Mouse (Mus musculus) intestine, embryonic 15.5 days (tissue): Measurements from ENCODE around the gene Sulf2. TPM values are rescaled to one million over a fixed set of nuclear protein-coding genes. Genes with fewer than 3 reads are reported as not detected.
A peak's percentile ranks its signal among the peaks of the same experiment; 100 is the strongest.

Experiments
- ATAC-seq: fragments of 200-750 bp; cut with Nextera tagmentation; 2 replicates; pipeline ENCODE4 v1.8.0; 2017; ENCODE audit warnings: moderate TSS enrichment, moderate library complexity
- H3K27ac ChIP-seq: fragments of 300-500 bp; sonication (generic); 2 replicates; pipeline ENCODE4 v1.5.1; 2015; ENCODE audit warnings: mild to moderate bottlenecking, inconsistent platforms
- H3K27me3 ChIP-seq: fragments of 300-500 bp; sonication (generic); replicated peaks from 2 replicates; pipeline ENCODE4 v1.6.1; 2015; ENCODE audit warnings: inconsistent platforms
- H3K36me3 ChIP-seq: fragments of 300-500 bp; sonication (generic); 2 replicates; pipeline ENCODE4 v1.6.1; 2015; ENCODE audit warnings: inconsistent platforms
- H3K4me1 ChIP-seq: fragments of 300-500 bp; sonication (generic); replicated peaks from 2 replicates; pipeline ENCODE4 v1.6.1; 2015; ENCODE audit warnings: inconsistent platforms
- H3K4me2 ChIP-seq: fragments of 300-500 bp; sonication (generic); replicated peaks from 2 replicates; pipeline ENCODE4 v1.6.1; 2015; ENCODE audit warnings: mild to moderate bottlenecking, inconsistent platforms
- H3K4me3 ChIP-seq: fragments of 300-500 bp; sonication (generic); replicated peaks from 2 replicates; pipeline ENCODE4 v1.5.1; 2015; ENCODE audit warnings: inconsistent platforms
- H3K9ac ChIP-seq: fragments of 300-500 bp; sonication (generic); 2 replicates; pipeline ENCODE4 v1.6.1; 2015; ENCODE audit warnings: inconsistent platforms
- H3K9me3 ChIP-seq: fragments of 300-500 bp; sonication (generic); 2 replicates; pipeline ENCODE4 v1.6.1; 2016; ENCODE audit warnings: inconsistent platforms
- WGBS: fragments of 180-500 bp; shearing (Covaris S2); methylation state at CpG from one replicate; pipeline ENCODE4 v1.1.7; 2015; 5-methylcytosine and 5-hydroxymethylcytosine counted together
- polyA plus RNA-seq: library from polyadenylated mRNA; unstranded; fragments of >200 nt; fragmentation: Nextera tagmentation; extraction: Ambion mirVana; gene quantifications from 2 replicates; pipeline ENCODE4 v1.2.1, GENCODE M21; 2015

Gene Sulf2
- polyA plus RNA-seq, 1 experiment from 2014 or later: 106 TPM

DNA sequence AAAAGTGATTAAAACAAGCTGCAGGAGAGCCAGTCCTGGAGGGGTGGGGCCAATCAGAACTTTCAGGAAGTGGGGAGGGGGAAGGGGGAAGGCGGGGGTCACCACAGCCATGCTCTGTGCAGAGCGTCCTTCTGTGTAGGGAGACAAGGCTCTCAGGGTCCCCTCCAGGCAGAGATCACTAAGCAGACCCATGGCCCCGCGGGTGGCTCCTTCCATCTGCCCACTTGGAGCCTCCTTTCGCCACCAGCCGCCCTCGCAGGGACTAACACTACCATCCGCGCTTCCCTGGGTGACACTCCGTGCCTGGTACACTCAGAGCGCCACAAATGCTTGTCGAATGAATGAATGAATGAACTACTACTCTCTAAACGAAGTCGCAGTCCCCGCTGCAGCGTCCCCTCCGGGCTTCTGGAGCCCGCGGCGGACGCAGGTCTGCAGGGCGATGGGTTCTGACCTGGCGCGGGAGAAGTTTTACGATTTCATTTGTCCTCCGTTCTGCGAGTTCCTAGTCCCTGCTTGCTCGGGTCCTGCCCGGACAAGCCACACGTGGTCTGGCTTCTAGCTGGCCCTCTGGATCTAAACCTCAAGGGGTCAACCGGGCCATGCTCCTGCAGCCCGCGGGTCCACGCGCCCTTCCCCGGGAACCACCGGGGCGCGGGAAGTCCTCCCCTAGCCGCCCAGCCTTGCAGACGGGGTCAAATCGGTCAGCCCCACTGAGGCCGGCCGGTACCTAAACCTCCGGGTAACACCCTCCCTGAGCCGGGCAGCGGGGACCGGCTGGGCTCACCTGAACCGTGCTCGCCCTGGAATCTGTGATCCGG is 1.4 kb downstream of the Sulf2 start:
- peak overlapping the region; percentile 82 for H3K4me3 ChIP-seq
- ATAC-seq: peak; percentile 16; the same call in 1 of the 2 replicates
- 0% methylated on average over 51 of the region's 51 CpGs for WGBS
- no peaks in the 10 kb centered on the region for H3K27me3 ChIP-seq
- peak overlapping the region; percentile 91 for H3K9ac ChIP-seq
- peak overlapping the region; percentile 94 for H3K27ac ChIP-seq
- peak overlapping the region; percentile 95 for H3K4me2 ChIP-seq
- H3K36me3 ChIP-seq: no peaks in the 10 kb centered on the region
- H3K4me1 ChIP-seq: peaks cover 62% of the 10 kb centered on the region
- no peaks in the 10 kb centered on the region for H3K9me3 ChIP-seq

DNA sequence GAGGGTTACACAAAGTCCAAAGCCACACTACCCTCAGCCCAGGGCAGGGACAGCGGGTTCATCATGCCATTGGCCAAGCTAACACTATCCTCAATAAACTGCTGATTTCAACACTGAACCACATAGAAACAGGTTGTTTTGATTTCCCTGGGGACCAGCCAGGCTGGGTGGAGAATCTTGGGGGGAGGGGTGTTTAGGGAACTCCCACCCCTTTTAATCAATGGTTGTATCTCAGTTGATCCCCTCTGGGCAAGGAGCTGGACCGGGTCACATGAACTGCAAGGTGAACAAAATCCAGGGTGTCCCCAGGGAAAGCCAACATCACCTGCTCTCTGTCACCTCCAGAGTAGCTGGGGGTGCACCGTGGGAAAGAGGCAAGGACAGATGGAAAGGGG is 2.1 kb downstream of the Sulf2 start:
- H3K4me1 ChIP-seq: peaks cover 68% of the 10 kb centered on the region
- 34% methylated on average over 3 of the region's 3 CpGs for WGBS
- ATAC-seq: no peak
- H3K9ac ChIP-seq: peak overlapping the region; percentile 91
- no peaks in the 10 kb centered on the region for H3K27me3 ChIP-seq
- peak overlapping the region; percentile 95 for H3K4me2 ChIP-seq
- no peaks in the 10 kb centered on the region for H3K9me3 ChIP-seq
- H3K36me3 ChIP-seq: no peaks in the 10 kb centered on the region
- peak overlapping the region; percentile 82 for H3K4me3 ChIP-seq
- H3K27ac ChIP-seq: peak overlapping the region; percentile 94

DNA sequence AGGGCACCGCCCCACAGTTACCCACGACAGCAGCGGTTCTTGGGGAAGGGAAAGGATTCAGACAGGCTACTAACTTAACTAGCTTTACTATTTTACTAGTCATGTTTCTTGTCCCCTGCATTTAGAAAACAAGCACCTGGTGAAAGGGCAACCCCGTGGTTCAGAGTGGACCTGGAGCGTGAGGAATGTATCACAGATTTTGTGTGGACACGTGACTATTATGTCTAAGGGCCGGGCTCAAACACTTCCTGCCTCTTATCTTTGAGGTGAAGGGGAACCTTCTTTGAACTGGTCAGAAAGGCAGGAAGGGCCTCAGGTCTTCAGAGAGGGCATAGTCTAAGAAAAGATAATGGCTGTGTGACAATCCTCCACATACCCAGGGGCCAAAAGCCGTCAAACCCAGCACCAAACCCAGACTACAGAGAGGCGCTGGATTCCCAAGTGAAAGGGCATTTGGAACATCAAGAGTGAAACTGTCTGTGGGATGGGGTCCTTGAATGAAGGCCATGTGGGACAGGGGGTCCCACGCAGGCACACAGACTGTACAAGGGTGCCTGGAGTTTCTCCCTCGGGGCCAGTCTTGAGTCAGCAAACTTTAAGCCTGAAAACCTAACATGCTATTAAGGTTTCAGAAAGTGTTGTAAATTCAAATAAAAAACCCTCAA is 2.6 kb downstream of the Sulf2 start:
- H3K27ac ChIP-seq: peak overlapping the region; percentile 94
- no peaks in the 10 kb centered on the region for H3K27me3 ChIP-seq
- H3K36me3 ChIP-seq: no peaks in the 10 kb centered on the region
- H3K4me1 ChIP-seq: peaks cover 69% of the 10 kb centered on the region
- peak; percentile 32 for ATAC-seq
- no peaks in the 10 kb centered on the region for H3K9me3 ChIP-seq
- peak overlapping the region; percentile 95 for H3K4me2 ChIP-seq
- 56% methylated on average over 11 of the region's 11 CpGs for WGBS
- H3K9ac ChIP-seq: 0 out of 2 replicates have a peak overlapping the region, but pooled peaks have one; percentile 5
- peak overlapping the region; percentile 82 for H3K4me3 ChIP-seq

DNA sequence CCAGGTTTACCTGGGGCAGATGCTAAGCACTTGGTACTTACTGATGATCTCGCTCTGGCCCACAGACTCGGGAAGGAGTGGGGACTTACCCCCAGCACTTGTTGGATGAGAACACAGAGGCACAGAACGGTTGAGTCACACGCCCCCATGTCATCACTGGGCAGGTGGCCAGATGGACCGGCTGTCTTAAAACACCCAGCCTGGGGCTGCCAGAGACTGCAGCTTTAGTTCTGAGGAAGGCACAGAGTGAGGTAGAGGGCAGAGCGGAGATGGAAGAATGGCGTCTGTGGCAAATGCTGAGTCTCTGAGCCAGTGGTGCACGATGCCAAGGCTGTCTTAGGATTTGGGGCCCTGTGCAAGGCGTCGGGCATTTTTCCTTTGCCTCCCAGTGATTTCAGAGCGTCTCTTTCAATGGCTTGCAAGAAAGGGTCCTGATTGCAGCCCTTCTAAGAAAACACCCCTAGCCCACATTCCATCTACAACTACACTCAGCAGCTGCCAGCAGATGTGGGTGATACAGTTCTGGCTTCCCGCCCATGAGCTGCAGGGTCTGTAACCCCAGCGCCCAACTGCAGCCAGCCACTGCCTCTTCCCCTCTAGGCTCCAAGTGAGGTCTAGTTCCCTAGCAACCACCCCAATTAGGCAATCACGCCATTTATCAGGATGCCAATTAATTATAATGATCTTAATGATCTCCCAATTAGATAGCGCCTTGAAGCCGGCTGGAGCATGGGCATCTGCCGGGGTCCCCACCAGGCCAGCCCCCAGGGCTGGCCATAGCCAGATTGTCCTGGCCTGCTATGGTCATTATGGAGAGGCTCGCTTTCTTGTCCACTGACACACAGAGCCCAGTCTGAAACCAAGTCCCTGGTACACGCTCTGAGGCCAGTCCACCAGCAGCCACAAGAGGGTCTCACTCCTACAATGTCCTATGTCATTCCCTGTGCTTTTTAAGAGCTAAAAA is 3.7 kb downstream of the Sulf2 start:
- Histone ChIP-seq H3K4me3 (no peak overlapping the region), H3K36me3 (no peaks in the 10 kb centered on the region), H3K4me2 (peak overlapping the region; percentile 95), H3K27ac (peak overlapping the region; percentile 52), H3K27me3 (no peaks in the 10 kb centered on the region), H3K4me1 (peaks cover 74% of the 10 kb centered on the region), H3K9ac (peak overlapping the region; percentile 23; the same call in 1 of the 2 replicates), H3K9me3 (no peaks in the 10 kb centered on the region)
- ATAC-seq: no peak
- WGBS: 57% methylated on average over 19 of the region's 19 CpGs

DNA sequence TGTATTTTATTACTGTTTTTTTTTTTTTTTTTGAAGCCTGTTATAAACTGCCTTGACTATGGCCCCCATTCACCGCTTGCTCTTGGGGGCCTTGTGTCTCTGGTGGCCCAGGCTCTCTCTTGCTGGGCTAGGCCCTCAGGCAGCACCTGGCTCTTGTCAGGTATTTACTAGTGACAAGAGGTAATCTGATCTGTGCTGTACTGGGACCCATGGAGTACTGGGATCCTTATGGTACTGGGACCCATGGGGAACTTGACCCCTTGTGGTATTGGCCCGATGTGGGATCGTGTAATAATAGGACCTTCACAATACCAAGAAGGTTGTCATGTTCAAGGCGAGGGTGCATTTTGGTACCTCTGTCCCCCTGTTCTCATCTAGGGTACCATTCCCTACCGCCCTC is 4.9 kb downstream of the Sulf2 start:
- Histone ChIP-seq H3K4me3 (no peak overlapping the region), H3K9me3 (no peaks in the 10 kb centered on the region), H3K27ac (no peak overlapping the region), H3K4me1 (peaks cover 77% of the 10 kb centered on the region), H3K27me3 (no peaks in the 10 kb centered on the region), H3K36me3 (no peaks in the 10 kb centered on the region), H3K4me2 (no peak overlapping the region), H3K9ac (no peak overlapping the region)
- WGBS: 91% methylated on average over 5 of the region's 5 CpGs
- ATAC-seq: no peak

DNA sequence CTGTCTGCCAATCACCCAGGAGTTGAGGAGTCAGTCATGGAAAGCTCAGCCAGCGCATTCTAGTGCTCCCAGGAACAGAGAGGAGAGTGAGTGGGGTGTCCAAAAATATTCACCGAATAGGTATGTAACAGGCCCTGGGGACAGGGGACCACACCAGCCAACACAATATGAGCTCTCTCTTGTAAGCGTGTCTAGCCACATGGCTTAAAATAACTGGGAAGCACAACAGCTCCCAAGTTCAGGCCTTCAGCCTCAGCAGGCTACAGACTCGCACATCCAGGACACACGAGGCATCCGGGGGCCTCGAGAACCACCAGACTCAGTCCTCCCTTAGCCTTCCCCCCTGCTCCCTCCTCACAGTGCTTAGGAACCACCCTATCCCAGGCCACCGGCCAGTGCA is 6.0 kb downstream of the Sulf2 start:
- H3K4me1 ChIP-seq: peaks cover 85% of the 10 kb centered on the region
- H3K9me3 ChIP-seq: no peaks in the 10 kb centered on the region
- H3K9ac ChIP-seq: peak overlapping the region; percentile 21; the same call in 1 of the 2 replicates
- no peak for ATAC-seq
- H3K27me3 ChIP-seq: no peaks in the 10 kb centered on the region
- peak overlapping the region; percentile 75; the same call in 1 of the 2 replicates for H3K27ac ChIP-seq
- WGBS: 76% methylated on average over 8 of the region's 8 CpGs
- H3K36me3 ChIP-seq: no peaks in the 10 kb centered on the region
- no peak overlapping the region for H3K4me2 ChIP-seq
- H3K4me3 ChIP-seq: no peak overlapping the region

DNA sequence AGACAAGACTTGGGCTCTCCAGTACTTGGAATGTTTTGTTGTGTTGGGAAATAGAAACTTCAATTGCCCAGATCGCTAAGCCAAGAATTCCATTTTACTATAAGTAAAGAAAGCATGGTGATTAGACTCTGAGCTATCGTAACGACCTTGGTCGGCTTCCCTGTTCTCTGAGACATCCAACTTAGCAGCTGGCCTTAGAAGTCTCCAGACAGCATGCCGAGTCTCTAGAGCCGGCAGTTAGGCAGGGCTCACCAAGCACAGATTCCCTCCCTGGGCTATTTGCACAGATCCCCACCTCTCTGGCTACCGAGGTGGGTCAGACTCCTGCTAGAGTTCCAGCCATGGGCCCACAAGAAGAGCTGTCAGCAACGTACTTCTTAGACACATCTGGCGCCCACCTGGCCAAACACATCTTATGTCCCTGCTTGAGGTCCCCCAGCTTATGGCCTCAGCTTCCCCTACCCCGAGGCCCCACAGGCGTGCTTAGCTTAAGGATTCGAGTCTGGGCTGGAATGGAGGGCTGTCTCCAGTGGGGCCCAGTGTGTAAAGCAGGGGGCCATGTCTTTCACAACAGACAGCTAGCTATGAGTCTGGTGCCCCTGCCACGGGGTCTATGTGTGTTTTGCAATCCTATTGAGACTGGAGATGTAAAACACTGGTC is 6.7 kb downstream of the Sulf2 start:
- peak overlapping the region; percentile 75 for H3K27ac ChIP-seq
- no peaks in the 10 kb centered on the region for H3K36me3 ChIP-seq
- 0 out of 2 replicates have a peak, but pooled peaks have one; percentile 16 for ATAC-seq
- 24% methylated on average over 13 of the region's 13 CpGs for WGBS
- H3K4me2 ChIP-seq: peak overlapping the region; percentile 33
- peak overlapping the region; percentile 5; the same call in 1 of the 2 replicates for H3K9ac ChIP-seq
- H3K4me1 ChIP-seq: peaks cover 87% of the 10 kb centered on the region
- no peaks in the 10 kb centered on the region for H3K9me3 ChIP-seq
- H3K4me3 ChIP-seq: no peak overlapping the region
- no peaks in the 10 kb centered on the region for H3K27me3 ChIP-seq

DNA sequence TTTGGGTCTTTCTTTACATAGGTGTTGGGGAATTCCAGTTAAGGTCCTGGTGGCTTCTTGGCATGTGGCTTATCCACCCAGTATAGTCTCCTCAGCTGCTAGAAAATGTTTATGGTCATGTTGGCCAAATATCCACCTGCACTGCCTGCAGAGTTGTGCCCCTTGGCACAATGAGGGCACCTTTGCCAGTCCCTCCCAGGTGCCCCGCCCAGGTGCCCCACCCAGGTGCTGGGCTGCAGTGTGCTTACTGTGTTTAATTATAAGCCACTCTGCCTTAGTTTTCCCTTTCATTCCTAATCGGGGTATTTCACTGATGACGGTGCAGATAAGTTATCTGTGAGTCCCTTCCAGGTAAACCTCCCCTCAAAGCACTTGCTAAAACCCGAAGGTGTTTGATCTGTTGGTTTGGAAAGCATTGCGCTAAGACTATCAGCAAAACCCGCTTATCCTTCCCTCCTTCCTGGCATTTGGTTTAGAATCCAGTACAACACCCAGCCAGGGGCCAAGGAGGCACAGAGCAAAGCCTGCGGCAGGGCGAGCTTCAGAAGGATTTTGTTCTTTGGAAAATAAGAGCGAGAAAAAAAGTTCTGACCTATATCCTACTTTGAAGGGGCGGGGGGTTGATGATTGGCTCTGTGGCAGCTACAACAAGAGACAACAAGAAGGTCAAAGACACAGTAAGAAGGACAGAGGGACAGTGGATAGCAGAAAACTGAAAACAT is 7.4 kb downstream of the Sulf2 start:
- ATAC-seq: no peak
- peak overlapping the region; percentile 75; the same call in 1 of the 2 replicates for H3K27ac ChIP-seq
- no peak overlapping the region for H3K4me3 ChIP-seq
- H3K4me2 ChIP-seq: no peak overlapping the region
- H3K4me1 ChIP-seq: peaks cover 84% of the 10 kb centered on the region
- H3K27me3 ChIP-seq: no peaks in the 10 kb centered on the region
- no peaks in the 10 kb centered on the region for H3K36me3 ChIP-seq
- WGBS: 62% methylated on average over 10 of the region's 10 CpGs
- H3K9ac ChIP-seq: no peak overlapping the region
- H3K9me3 ChIP-seq: no peaks in the 10 kb centered on the region

DNA sequence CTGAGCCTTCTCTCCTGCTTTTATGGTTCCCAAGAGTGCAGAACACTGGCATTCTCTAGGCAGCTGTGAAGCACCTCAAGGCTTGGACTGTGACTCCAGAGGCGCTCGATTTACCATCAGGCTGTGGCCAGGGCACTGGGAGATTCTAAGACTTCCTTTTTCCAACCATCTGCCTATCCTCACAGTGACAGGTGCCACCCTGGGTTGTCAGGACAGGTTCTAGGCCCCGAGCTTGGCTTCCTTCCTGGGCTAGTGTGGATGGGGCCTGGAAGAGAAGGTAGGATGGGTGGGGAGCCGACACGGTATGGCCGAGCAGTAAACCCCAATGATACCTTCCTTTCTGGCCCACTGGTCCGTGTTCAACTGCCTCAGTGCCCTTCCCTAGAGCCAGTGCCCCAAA is 9.0 kb downstream of the Sulf2 start:
- ATAC-seq: no peak
- no peak overlapping the region for H3K27ac ChIP-seq
- H3K4me2 ChIP-seq: no peak overlapping the region
- no peaks in the 10 kb centered on the region for H3K36me3 ChIP-seq
- H3K9ac ChIP-seq: no peak overlapping the region
- H3K4me1 ChIP-seq: peaks cover 81% of the 10 kb centered on the region
- no peak overlapping the region for H3K4me3 ChIP-seq
- no peaks in the 10 kb centered on the region for H3K9me3 ChIP-seq
- whole genome bisulfite sequencing: 91% methylated on average over 7 of the region's 7 CpGs
- H3K27me3 ChIP-seq: no peaks in the 10 kb centered on the region

DNA sequence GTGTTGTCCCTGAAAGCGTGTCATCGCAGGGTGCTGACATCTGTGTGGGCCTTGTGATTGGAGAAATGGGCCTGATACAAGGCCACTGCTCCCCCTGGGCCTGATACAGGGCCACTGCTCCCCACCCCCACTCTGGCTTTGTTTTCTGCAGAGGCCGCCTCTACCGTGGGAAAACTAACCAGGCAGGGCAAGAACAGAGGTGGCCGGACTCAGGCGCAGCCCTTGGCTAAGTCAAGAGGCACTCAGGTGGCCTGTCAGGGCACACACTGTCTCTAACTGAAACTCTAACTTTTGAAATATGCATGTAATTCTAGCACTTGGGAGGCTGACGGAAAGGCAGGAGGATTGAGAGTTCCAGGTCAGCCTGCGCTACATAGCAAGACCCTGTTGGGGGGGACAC is 10.4 kb downstream of the Sulf2 start:
- no peak overlapping the region for H3K4me3 ChIP-seq
- ATAC-seq: no peak
- H3K9ac ChIP-seq: no peak overlapping the region
- no peaks in the 10 kb centered on the region for H3K36me3 ChIP-seq
- H3K27ac ChIP-seq: no peak overlapping the region
- 87% methylated on average over 8 of the region's 8 CpGs for WGBS
- no peaks in the 10 kb centered on the region for H3K9me3 ChIP-seq
- no peaks in the 10 kb centered on the region for H3K27me3 ChIP-seq
- no peak overlapping the region for H3K4me2 ChIP-seq
- peaks cover 73% of the 10 kb centered on the region for H3K4me1 ChIP-seq

DNA sequence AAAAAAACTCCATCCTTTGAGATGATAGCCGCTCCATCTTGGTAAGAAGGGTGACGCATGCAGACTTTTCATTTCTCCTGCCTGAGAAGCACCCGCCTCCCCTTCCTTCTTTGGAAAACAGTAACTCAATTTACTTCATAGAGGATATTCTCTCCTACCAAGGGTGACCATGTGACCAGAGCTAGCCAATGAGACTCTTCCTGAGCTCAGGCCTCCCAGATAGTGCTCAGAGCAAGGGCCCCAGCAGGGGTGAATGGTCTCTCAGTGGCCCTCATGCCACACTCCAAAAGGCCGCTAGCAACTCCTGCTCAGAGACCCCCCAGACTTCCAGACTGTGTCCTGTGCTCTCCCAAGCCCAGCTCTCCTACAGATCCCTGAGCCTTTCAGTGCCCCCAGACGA is 11.6 kb downstream of the Sulf2 start:
- H3K4me2 ChIP-seq: no peak overlapping the region
- H3K27me3 ChIP-seq: no peaks in the 10 kb centered on the region
- no peak for ATAC-seq
- H3K9me3 ChIP-seq: no peaks in the 10 kb centered on the region
- H3K9ac ChIP-seq: no peak overlapping the region
- 81% methylated on average over 5 of the region's 5 CpGs for WGBS
- peaks cover 61% of the 10 kb centered on the region for H3K4me1 ChIP-seq
- H3K36me3 ChIP-seq: no peaks in the 10 kb centered on the region
- no peak overlapping the region for H3K27ac ChIP-seq
- H3K4me3 ChIP-seq: no peak overlapping the region
